Mouse (Mus musculus): ENCODE results near the gene Nlrp9a. TPM values are rescaled to one million over a fixed set of nuclear protein-coding genes. Genes with fewer than 3 reads are reported as not detected.

Nlrp9a gene
- not detected for polyA plus RNA-seq (2014; fragmentation: Illumina TruSeq; extraction: RNeasy Lipid Tissue Mini Kit (QIAGEN cat#74804); ENCODE audit: low read depth, low replicate concordance)

DNA sequence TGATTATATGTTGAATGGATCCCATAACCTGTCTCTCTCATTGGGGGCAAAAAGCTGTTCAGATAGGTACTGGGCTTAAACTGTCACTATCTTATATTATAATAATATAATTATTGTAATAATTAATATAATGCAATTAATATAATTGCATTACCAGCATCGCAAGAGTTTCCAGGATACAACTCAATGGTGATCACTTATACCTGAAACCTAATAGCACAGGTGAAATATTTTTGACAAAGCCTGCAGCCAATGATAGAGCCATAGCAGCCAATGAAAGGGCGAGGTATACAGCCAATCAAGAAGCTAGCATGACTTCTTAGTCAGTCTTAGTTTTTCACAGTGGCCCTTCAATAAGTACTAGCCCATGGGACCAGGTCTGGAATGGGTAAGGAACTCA, at the start of gene Nlrp9a:
Gene Nlrp9a (plus strand): TSS at position 301 of the 400 bp plus-strand sequence.

GRCm38 (mm10) chr7:26618364-26618763, 83.5 kb downstream of the Nlrp9a start, which contains the start of gene Vmn1r185:
Gene Vmn1r185 (minus strand): TSS chr7:26618464.

Other genes with a start within 250 kb of the Nlrp9a start
- not detected for gene Cyp2a4, start 227.9 kb upstream of the Nlrp9a start, polyA plus RNA-seq (2014; fragmentation: Illumina TruSeq; extraction: RNeasy Lipid Tissue Mini Kit (QIAGEN cat#74804); ENCODE audit: low read depth, low replicate concordance)
- gene Nlrp9c, start 131.3 kb upstream of the Nlrp9a start, polyA plus RNA-seq (2014; fragmentation: Illumina TruSeq; extraction: RNeasy Lipid Tissue Mini Kit (QIAGEN cat#74804); ENCODE audit: low read depth, low replicate concordance): not detected
- gene Nlrp4a, start 99.9 kb upstream of the Nlrp9a start, polyA plus RNA-seq (2014; fragmentation: Illumina TruSeq; extraction: RNeasy Lipid Tissue Mini Kit (QIAGEN cat#74804); ENCODE audit: low read depth, low replicate concordance): not detected
- gene Vmn1r185, start 83.4 kb downstream of the Nlrp9a start, polyA plus RNA-seq (2014; fragmentation: Illumina TruSeq; extraction: RNeasy Lipid Tissue Mini Kit (QIAGEN cat#74804); ENCODE audit: low read depth, low replicate concordance): not detected
- gene Cyp2b23, start 151.4 kb downstream of the Nlrp9a start, polyA plus RNA-seq (2014; fragmentation: Illumina TruSeq; extraction: RNeasy Lipid Tissue Mini Kit (QIAGEN cat#74804); ENCODE audit: low read depth, low replicate concordance): not detected
- gene Cyp2b19, start 222.1 kb downstream of the Nlrp9a start, polyA plus RNA-seq (2014; fragmentation: Illumina TruSeq; extraction: RNeasy Lipid Tissue Mini Kit (QIAGEN cat#74804); ENCODE audit: low read depth, low replicate concordance): not detected